Mouse (Mus musculus) cerebellum, adult 9-10 months (tissue): ENCODE measurements around the gene Gadd45b.

Experiments used
- DNase-seq: peaks from one replicate; pipeline ENCODE4 v3.0.0; 2022

Gadd45b gene

DNA sequence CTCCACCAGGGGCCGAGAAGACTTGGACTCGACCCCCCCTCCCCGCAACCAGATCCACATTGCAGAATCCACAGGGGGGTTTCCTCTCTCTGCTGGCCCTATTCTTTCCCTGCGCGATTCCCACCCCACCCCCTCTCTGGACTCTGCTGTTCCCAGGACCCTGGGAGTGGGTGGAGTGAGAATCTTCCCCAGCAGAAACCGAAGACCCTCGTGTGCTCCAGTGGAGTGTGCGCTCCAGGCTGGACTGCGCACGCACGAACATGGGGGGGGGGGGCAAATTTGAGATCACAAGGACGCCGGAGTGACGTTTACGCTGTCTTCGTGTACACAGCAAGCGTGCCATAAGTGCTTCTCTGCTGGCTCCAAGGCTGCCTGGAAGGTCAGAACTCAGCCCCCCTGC is 5.8 kb downstream of the Gadd45b start:
- no peak for DNase-seq

DNA sequence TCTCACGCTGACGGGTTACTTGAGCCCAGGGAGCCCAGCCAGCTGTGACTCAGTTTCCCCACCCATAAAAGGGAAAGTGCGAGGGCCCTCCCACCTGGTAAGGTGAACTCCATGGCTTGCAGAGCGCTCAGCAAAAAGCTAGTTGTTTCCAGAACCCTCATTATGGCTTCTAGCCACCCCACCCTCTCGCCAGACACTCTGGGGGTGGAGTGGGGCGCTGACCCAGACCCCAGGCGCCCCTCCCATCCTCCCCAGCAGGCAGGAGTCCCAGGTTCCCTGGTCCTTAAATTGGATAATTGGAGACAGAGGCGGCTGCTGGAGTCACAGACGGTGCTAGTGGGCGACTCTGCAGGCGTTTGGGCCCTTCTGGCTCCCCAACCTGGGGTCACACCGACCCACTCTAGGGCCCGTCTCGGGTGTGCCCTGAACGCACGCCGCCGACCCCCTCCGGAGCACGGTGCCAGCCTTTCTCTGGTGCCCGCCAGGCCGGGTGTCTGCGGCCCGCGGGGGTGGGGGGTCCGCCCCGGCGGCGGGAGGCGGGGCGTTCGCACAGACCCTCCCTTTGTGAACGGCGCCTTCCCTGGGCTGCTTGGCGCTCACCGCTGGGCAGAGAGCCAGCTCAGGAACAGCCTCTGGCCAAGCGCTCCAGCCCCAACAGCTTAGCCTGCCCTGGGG is 6.4 kb downstream of the Gadd45b start:
- DNase-seq = no peak

DNA sequence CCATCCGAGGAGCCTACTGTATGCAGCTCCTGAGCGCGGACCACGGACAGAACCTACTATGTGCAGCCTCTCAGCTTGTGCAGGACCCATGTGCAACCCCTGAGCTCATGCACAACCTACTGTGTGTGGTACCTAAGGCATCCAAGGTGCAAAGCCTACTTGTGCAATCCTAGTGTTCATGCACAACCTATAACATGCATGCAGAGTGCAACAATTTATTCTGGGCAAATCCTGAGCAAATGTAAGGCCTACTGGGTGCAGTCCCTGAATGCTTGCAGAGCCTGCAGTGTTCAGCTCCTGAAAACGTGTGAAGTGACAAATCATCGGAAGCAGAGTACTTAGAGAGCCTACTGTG is 6.9 kb downstream of the Gadd45b start:
- DNase-seq = no peak

DNA sequence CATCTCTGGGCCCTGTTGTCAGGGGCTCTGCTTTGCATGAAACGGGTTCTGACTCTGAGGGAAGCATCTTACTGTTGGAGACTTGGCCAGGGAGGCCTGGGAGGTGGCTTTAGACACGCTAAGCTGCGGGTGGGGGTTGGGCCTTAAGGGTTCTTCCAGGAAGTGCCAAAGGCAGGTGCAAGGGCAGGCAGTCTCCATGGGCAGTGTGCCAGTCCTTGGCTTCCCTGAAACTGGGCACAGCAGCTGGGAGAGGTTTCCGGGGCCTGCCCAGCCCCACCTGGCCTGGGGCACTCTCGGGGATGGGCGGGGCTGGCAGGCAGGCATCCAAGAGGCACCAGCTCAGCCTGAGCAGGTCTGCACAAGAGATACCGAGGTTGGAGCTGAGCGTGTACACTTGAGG is 7.8 kb downstream of the Gadd45b start:
- DNase-seq = no peak

DNA sequence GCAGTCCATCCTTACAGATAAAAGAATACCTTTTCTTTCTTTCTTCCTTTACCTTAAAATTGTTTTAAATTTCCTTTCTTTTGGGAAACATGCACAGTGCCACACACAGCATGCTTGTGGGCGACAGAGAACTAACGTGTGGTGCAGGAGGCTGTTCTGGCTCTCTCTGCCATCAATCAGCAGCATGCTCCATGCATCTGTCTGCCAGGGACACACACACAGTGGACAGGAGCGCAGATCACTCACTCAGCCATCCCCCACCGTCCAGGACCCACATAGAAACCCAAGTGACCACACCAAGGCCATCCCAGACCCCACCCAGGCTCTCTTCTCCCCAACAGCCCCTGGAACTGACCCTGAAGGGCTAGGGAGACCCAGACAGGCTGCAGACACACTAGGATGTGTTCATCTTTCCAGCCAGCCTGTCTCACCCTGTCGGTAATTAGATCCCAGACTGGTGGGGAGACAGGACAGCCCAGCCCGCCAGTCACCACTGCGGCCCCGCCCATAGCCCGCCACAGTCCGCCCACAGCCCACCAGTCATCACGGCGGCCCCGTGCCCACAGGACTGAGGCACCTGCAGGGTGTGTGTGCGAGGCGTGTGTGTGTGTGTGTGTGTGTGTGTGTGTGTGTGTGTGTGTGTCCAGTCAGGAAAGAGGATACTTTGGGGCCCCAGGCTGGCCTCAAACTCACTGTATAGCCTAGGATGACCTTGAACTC is 9.1 kb downstream of the Gadd45b start:
- DNase-seq = no peak

DNA sequence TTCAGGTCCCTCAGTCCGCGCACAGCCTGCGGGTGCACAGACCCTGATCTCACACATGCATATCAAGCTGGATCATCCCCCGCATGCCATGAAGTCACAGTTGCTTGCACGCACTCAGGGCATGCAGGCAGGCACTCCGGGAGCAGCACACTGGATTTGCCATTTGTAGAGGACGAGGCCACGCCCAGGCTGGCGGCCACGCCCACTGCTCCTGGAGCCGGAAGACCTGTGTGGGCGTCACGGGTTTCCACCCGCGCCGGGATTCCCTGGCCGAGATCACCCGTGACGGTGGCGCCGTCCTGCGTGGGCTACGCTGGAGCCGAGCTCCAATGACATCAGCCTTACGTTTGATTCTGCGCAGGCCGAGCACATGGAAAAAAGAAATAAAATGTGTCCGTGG is 9.8 kb downstream of the Gadd45b start:
- DNase-seq = peak; percentile 77

DNA sequence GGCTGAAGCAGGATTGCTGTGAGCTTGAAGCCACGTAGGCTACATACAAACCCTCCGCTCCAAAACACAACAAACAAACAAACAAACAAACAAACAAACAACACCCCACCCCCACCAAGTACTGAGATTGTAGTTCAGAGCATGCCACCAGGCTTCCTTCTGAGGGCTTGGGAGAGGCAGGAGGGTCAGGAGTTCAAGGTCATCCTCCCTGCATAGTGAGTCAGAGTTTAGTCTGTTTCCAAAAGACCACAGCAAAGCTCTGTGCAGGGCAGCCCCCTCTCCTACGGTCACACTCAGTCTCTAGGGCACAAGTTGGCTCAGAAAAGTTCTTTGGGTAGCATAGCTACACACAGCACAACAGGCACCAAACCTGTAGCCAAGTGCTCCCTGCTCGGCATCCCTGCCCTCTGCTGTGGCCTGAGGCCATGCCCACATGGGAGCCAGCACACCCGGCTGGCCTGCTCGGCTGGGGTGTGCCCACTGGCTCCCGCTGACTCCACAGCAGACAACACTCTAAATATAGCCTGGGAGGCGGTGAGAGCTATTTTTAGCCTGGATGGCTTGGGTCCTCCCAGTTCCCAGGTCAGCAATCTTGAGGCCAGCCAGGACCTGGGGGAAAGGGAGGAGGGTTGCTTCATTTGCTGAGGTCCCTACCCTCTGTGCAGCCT is 10.6 kb downstream of the Gadd45b start:
- no peak for DNase-seq

DNA sequence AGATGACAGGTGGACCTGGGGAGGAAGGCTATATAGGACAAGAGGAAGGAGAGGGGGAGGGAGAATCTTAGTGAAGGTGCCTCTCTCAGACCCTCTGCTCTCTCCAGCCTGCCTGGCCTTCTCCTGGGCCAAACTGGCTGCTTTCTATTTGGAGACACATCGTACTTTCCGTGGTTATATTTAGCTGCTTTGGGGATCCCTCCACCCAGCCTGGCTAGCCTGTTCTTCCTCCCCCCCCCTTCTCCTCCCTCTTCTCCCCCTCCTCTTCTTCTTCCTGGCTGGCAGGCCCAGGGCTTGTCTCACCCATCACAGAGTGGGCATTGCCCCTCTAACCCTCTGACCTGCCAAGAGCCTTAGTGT is 11.1 kb downstream of the Gadd45b start:
- DNase-seq = no peak

DNA sequence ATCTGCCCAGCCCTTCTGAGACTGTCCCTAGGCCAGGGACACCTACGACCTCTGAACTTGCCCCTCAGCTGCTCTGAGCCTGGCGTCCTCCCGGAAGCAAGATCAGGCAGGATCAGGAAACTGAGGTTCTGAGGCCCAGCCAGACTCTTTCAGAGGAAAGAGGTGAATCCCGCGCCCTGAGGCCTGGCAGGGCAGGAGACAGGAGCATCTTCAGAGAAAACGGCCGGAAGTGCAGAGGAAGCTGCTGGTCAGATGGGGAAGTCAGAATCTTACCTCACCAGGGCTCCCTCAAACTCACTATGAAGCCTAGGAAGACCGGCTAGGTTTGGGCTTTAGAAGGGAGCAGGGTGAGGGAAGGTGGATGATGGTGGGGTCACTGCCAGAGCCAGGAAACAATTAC is 13.0 kb downstream of the Gadd45b start:
- no peak for DNase-seq

DNA sequence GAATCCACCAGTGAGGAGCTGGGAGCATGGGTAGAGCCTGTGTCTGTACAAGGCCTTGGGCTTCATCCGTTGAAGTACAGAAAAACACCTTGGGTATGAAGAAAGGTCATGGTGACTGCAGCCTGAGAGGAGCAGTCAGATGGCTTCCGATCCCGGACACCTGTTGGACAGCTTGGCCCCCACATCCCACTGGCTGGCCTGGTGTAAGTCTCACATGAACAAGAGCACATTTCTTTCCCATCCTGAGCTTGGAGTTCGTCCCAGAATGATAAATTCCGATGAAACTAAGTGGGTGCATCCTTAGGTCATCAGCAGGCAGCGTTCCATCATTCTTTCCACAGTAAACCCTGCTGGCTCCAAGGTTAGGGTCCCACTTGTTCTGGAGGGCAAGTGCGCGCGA is 13.8 kb downstream of the Gadd45b start:
- DNase-seq = no peak

DNA sequence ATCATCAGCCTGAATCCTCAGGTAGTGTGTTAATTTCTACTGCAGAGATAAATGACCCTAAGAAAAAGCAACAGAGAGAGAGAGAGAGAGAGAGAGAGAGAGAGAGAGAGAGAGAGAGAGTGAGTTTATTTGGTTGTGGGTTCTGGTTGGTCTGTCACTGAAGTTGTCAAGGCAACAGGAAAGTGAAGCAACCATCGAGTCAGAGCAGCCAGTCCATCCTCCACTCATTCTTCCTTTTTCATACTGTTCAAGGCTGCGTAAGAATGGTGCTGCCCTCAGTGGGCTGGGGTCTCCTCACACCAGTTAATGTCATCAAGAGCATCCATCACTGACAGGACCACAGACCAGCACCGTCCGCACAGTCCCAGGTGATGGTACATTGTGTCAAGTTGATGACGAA is 14.4 kb downstream of the Gadd45b start:
- no peak for DNase-seq

DNA sequence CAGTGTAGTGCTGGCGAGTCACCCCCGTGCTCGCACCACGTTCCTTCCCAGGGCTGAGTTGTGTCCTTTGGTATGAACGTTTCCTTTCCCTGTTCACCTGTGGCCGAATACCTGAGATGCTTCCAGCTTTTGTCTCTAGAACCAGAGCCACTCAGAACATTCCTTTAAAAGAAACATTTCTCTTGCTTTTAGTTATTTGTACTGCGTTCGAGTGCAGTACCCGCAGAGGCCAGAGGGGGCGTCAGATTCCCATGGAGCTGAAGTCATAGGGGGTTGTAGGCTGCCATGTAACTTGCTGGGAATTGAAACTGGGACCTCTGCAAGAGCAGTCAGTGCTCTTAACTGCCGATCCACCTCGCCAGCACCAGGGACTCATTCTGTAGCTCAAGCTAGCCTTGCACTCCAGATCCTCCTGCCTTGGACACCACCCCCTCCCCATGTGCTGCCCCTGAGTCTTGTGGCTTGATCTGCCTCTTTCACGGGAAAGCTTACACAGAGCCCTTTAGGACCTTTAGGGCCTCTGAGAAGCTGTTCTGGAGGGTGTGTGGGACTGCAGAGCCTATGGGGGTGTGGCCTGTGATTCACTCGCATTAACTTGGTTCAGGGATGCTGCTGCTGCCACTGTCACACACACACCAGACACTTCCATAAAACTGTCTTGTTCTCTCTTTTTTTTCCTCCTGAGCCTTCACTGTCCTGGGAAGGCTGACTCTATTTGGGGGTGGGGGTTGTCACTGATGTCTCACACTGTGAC is 17.0 kb downstream of the Gadd45b start:
- no peak for DNase-seq

DNA sequence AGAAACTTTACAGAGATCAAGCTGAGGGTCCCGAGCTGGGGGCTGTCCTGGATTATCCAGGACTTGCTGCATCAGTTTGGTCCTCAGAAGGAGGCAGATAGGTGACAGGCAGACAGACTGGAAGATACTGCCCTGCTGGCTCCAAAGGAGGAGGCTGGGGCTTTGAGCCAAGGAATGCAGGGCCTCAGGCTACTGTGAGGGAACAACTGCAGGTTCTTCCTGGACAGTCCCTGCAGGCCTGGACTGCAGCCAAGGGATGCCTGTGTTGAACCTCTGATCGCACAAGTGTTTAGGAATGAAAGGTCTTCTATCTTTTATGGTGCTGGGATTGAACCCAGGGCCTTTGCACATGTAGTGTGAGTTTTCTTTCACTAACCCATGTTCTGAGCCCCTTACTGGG is 17.9 kb downstream of the Gadd45b start:
- DNase-seq = no peak

DNA sequence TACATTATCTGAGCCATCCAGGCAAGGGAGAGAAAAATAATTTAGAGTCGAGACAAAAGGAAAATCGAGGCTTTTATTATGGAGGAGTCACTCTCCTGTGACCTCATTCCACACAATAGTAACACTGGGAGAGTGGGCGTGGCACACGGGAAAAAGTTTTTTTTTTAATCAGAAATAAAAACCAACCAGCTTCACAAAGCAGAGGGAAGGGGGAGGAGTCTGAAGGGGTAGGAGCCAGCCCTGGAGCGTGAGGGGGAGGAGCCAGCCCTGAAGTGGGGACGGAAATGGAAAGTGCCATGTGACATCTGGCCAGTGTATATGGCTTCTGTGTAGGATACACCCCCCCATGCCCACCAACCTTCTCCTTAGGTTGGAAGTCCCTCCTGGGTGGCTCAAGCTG is 18.7 kb downstream of the Gadd45b start:
- DNase-seq = no peak

DNA sequence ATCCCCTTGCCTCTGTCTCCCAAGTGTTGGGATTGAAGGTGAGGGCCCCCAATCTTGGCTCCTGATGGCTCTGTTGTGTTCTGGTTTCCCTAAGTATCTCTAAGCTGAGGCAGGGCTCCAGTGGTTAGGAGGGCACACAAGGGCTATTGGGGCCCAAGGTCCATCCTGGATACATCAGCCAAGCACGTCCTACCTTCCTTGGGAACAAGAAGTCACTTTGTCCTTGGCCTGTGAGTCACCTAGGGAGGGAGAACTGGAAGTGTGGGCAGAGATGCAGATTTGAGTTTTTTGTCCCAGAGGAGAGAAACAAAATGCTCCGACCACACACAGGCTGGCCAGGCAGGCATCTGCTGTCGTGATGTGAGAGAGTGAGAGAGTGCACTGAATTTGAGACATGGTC is 19.2 kb downstream of the Gadd45b start:
- no peak for DNase-seq

DNA sequence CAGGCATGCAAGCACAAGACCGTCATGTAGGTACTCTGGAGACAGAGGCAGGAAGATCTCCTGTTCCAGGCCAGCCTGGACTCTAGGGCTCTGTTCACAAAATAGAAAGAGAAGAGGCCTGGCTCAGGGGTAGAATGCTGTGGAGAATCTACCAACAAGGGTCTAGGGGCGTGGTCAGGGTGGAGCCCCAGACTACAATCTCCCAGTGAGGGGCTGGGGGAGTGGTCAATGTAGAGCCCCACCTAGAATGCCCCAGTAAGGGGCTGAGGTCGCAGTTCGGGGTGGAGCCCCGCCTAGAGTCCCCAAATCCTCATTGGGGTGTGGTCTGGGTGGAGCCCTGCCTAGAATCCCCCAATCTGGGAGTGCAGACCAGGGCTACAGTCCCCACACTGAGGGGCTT is 20.4 kb downstream of the Gadd45b start:
- no peak for DNase-seq

DNA sequence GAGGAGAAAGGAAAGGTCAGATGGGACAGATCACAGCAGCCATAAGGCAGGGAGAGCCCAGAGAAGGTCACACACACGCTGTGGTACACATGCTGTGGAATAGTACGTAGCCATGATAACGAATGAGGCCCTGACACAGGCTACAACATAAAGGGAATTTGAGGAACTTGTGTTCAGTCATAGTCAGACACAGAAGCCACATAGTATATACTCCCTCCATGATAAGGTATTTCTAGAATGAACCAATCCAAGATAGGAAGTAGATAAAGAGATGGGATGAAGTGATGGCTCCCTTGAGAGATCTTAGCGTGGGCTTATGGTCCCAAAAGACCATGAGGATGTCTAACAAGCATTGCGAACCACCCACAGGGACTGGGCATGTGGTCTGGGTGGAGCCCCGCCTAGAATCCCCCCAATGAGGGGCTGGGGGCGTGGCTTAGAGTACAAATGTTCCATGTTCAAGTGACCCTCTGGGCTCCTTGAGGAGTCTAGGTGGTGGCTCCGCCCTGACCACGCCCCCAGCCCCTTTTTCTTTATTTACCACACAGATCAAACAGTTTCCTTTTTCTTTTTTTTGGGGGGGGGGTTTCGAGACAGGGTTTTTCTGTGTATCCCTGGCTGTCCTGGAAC is 22.0 kb downstream of the Gadd45b start:
- no peak for DNase-seq

DNA sequence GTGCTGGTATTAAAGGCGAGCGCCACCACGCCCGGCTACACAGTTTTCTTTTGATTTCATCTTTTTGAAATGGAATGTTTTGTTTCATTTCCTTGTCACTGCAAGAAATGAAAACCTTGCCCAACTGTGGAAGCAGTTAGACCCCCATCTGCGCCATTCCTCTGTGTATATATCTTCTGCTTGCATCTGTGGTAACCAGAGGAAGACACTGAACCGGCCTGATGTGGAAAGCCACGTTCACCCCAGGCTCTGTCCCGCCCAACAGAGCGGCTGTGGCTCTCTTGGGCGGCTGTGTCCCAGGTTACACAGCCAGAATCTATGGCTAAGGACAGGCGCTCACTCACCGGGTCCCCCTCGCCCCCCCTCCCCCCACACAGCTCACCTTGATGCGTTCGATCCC is 22.6 kb downstream of the Gadd45b start:
- DNase-seq = no peak

DNA sequence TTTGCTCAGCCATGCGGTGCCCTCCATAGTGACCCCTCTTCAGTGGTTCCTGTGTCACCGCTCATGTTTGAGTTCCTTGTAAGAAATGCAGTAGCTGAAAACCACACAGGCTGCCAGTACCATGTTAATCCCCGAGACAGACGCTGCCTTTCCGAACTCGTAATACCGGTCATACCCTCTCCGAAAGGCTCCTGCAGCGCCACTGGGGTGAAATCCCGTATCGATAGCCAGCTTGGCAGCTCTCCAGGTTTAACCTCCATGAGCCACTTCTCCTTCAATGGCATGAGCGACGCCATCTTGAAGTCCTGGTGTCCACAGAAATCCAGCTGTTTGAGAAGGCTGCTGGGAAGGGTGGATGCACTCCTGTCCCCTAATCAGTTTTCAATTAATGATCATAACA is 24.5 kb downstream of the Gadd45b start:
- no peak for DNase-seq

DNA sequence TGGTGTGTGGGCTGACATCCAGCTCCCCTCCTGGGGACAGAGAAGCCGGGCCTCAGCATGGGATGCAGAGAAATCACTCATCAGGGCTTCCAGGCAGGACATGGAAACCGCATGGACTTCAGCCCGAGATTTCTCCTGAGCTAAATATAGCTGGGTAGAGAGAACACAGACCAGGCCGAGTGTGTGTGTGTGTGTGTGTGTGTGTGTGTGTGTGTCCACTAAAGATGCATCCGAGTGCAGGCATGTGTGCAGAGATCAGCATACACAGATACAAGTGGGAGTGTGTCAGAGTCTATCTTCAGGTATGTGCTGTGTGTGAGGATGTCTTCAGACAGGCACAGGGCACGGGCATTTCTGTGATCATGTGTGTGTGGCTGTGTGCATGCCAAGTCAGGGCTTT is 25.0 kb downstream of the Gadd45b start:
- no peak for DNase-seq

DNA sequence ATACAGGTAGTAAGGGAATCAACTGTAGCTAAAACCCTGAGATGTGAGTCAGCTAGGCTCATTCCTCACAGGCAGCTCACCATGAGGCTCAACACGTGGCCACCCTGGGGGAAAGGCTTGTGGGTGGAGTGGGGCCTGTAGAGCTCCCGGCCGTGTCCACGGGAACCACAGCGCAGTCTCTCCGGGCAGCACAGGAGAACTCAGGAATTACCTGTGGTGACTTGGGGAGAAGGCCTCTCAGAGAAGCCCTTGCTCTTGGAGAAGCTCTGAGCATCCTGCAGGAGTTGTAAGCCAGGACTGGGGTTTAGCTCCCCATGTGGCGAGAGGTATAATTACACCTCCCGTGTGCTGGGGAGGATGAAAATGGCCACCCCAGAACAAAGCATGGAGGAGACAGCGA is 25.7 kb downstream of the Gadd45b start:
- peak; percentile 79 for DNase-seq

DNA sequence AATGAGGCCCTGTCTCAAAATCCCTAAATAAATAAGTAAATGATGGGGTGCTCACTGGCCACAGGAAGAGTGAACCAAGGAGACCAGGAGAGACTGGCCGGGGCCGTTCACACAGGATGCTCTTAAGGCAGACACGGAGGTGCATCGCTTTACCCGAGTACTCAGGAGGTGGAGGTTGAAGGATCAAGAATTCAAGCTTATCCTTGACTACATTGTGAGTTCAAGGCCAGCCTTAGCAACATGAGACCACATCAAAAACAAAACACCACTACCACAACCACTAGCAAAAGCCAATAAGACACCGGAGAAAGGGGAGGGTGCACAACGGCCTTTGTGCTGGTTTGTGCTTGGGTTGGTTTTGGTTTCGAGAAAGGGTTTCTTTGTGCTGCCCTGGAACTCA is 26.5 kb downstream of the Gadd45b start:
- DNase-seq = no peak

DNA sequence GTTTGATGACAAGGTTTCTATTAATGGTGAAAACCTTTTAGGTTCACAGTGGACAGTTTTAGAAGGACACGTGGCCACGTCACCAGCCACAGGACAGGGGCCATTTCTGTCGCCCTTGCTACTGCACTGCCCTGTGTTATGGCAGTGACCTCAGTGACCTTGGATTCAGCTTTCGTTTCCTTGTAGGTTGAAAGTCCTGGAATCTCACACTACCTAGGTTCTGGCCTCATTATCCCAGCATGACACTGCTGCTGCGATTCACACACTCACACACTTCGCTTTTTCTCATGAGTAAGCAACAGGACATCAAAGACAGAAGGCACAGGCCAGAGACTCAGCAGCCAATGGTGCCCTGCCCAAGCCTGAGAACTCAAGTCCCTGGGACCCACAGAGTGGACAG is 27.0 kb downstream of the Gadd45b start:
- DNase-seq = no peak
